Mouse (Mus musculus) forebrain, embryonic 13.5 days (tissue): ENCODE measurements around the gene Chil3. TPM values are rescaled to one million over a fixed set of nuclear protein-coding genes. Genes with fewer than 3 reads are reported as not detected.
"Not testable (repeated sequence)": the region's sequence is repeated elsewhere in the genome, so short reads cannot be mapped to it uniquely, and the experiment has no call there.

Experiments used
- ATAC-seq: fragments of 200-750 bp; cut with Nextera tagmentation; 2 replicates; pipeline ENCODE4 v1.8.0; 2017
- H3K27ac ChIP-seq: fragments of 300-500 bp; sonication (generic); 2 replicates; pipeline ENCODE4 v1.5.1; 2015; ENCODE audit warnings: inconsistent platforms, mild to moderate bottlenecking, moderate library complexity
- H3K27me3 ChIP-seq: fragments of 300-500 bp; sonication (generic); 2 replicates; pipeline ENCODE4 v1.6.1; 2015; ENCODE audit warnings: mild to moderate bottlenecking, inconsistent platforms
- H3K36me3 ChIP-seq: fragments of 300-500 bp; sonication (generic); 2 replicates; pipeline ENCODE4 v1.6.1; 2015; ENCODE audit warnings: mild to moderate bottlenecking, inconsistent platforms; ENCODE audit not compliant: poor library complexity, severe bottlenecking
- H3K4me1 ChIP-seq: fragments of 300-500 bp; sonication (generic); 2 replicates; pipeline ENCODE4 v1.6.1; 2015; ENCODE audit warnings: inconsistent platforms
- H3K4me2 ChIP-seq: fragments of 300-500 bp; sonication (generic); 2 replicates; pipeline ENCODE4 v1.6.1; 2015; ENCODE audit warnings: inconsistent platforms, mild to moderate bottlenecking, moderate library complexity
- H3K4me3 ChIP-seq: fragments of 300-500 bp; sonication (generic); 2 replicates; pipeline ENCODE4 v1.5.1; 2015; ENCODE audit warnings: mild to moderate bottlenecking, inconsistent platforms
- H3K9ac ChIP-seq: fragments of 300-500 bp; sonication (generic); 2 replicates; pipeline ENCODE4 v1.6.1; 2015; ENCODE audit warnings: mild to moderate bottlenecking, inconsistent platforms
- H3K9me3 ChIP-seq: fragments of 300-500 bp; sonication (generic); replicated peaks from 2 replicates; pipeline ENCODE4 v1.6.1; 2016; ENCODE audit warnings: inconsistent platforms
- WGBS: fragments of 180-500 bp; shearing (Covaris S2); methylation state at CpG from one replicate; pipeline ENCODE4 v1.1.7; 2015; 5-methylcytosine and 5-hydroxymethylcytosine counted together
- polyA plus RNA-seq: library from polyadenylated mRNA; unstranded; fragments of >200 nt; fragmentation: Nextera tagmentation; extraction: Ambion mirVana; gene quantifications from 2 replicates; pipeline ENCODE4 v1.2.1, GENCODE M21; 2015

The Chil3 gene
- polyA plus RNA-seq, result not detected in 2 replicates

DNA sequence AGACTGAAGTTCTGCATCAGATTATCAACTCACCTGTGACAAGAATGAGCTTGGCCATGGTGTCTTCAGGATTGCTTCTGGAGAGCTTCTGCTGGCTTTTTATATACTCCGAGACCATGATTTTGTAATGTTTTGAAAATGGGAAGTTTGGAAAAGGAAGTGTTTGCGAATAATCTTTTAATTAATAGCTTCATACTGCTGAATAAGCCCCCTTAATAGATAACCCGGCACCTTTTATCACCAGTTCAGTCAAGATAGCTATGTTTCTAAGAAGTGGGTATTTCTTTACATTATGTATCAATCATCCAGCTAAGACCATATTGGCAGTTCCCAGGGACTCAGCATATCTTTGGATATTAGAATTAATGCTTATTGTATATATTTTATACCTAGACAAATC is at the start of gene Chil3:
Chil3 (minus strand) TSS at position 101 of the 400 bp plus-strand sequence.
- no peak within 1 kb of the TSS for H3K9ac ChIP-seq
- H3K4me3 ChIP-seq, result no peak within 1 kb of the TSS
- WGBS, result 83% methylated on average over 3 of the region's 3 CpGs
- H3K4me1 ChIP-seq, result 0 out of 2 replicates have a peak, but pooled peaks cover 5% of the 10 kb centered on the region
- ATAC-seq, result no peak
- H3K27ac ChIP-seq, result no peak within 1 kb of the TSS
- H3K4me2 ChIP-seq, result no peak within 1 kb of the TSS
- no peaks in the 10 kb centered on the region for H3K27me3 ChIP-seq
- H3K36me3 ChIP-seq, result no peaks in the 10 kb centered on the region
- H3K9me3 ChIP-seq, result no peaks in the 10 kb centered on the region

DNA sequence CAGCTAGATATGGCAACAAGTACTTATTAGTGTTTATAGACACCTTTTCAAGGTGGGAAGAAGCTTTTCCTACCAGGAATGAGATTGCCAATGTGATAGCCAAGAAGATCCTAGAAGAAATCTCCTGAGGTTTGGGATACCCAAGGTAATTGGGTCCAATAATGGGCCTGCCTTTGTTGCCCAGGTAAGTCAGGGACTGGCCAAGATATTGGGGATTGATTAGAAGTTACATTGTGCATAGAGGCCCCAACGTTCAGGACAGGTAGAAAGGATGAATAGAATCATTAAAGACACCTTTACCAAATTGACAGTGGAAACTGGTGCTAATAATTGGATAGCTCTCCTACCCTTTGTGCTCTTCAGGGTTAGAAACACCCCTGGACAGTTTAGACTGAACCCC is 30.7 kb upstream of the Chil3 start:
- not testable (repeated sequence) for H3K36me3 ChIP-seq, H3K4me2 ChIP-seq, H3K4me3 ChIP-seq, H3K9ac ChIP-seq, H3K27me3 ChIP-seq, H3K4me1 ChIP-seq, H3K27ac ChIP-seq, ATAC-seq
- WGBS, result 58% methylated on average over 1 of the region's 1 CpGs
- H3K9me3 ChIP-seq, result peaks cover 10% of the 10 kb centered on the region

DNA sequence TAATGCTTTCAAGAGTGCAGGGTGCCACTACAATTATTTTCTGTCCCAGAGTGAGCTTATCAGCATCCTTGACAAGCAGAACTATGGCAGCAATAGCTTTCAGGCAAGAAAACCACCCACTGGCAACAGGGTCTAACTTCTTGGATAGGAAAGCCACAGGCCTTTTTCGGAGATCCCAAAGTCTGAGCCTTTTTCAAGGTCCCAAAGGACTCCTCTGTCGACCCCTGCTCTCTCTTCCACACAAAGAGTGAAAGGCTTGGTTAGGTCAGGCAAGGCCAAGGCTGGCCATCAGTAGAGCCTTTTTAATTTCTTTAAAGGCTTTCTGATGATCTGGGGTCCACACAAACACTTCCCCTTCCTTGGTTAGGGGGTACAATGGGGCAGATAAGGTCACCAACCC is 29.9 kb upstream of the Chil3 start:
- H3K9ac ChIP-seq, H3K27me3 ChIP-seq, H3K27ac ChIP-seq, H3K4me3 ChIP-seq, ATAC-seq, H3K4me1 ChIP-seq, H3K4me2 ChIP-seq, H3K36me3 ChIP-seq: not testable (repeated sequence)
- peaks cover 10% of the 10 kb centered on the region for H3K9me3 ChIP-seq
- 83% methylated on average over 2 of the region's 2 CpGs for WGBS

DNA sequence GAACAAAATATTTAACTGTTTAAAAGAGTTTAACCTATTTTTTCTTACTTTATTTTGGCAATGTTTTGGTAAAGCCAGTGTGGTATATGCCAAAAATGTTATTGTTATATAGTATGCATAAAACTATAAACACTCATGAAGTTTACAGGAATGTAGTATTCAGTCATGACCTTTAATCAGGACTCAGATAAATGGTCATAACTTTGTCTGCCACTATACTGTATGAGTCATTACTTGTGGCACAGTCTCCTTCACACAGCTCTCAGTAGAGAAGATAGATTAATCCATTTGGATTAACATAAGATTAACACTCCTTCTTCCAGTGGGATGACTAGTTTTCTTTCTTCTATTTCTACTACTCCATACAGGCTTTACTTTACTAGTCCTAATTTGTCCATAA is 28.9 kb upstream of the Chil3 start:
- H3K27ac ChIP-seq, result no peak overlapping the region
- no peaks in the 10 kb centered on the region for H3K4me1 ChIP-seq
- H3K27me3 ChIP-seq, result no peaks in the 10 kb centered on the region
- no peaks in the 10 kb centered on the region for H3K36me3 ChIP-seq
- no peak for ATAC-seq
- no peak overlapping the region for H3K9ac ChIP-seq
- H3K9me3 ChIP-seq, result peaks cover 10% of the 10 kb centered on the region
- no peak overlapping the region for H3K4me2 ChIP-seq
- no peak overlapping the region for H3K4me3 ChIP-seq

DNA sequence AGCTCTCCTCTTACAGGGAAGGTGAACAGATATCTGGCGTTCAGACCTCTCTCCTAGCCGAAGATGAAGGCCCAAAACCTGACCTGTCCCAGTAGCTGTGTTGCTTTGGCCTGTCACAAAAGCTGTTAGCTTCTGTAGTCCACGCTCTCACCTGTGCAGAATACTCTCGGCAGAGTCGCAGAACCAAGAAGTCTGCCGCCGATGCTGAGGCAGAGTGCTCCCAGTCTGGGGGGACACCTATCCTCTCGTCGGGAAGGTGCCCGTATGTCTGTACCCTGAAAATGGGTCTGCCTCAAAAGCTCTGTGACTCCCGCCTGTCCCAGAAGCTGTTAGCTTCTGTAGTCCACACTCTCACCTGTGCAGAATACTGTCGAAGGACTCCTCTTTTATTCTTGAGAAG is 28.1 kb upstream of the Chil3 start:
- no peak overlapping the region for H3K27ac ChIP-seq
- no peaks in the 10 kb centered on the region for H3K4me1 ChIP-seq
- H3K9ac ChIP-seq, result no peak overlapping the region
- H3K9me3 ChIP-seq, result peaks cover 10% of the 10 kb centered on the region
- H3K27me3 ChIP-seq, result no peaks in the 10 kb centered on the region
- no peaks in the 10 kb centered on the region for H3K36me3 ChIP-seq
- no peak overlapping the region for H3K4me3 ChIP-seq
- H3K4me2 ChIP-seq, result no peak overlapping the region
- 93% methylated on average over 12 of the region's 12 CpGs for WGBS
- ATAC-seq, result no peak

DNA sequence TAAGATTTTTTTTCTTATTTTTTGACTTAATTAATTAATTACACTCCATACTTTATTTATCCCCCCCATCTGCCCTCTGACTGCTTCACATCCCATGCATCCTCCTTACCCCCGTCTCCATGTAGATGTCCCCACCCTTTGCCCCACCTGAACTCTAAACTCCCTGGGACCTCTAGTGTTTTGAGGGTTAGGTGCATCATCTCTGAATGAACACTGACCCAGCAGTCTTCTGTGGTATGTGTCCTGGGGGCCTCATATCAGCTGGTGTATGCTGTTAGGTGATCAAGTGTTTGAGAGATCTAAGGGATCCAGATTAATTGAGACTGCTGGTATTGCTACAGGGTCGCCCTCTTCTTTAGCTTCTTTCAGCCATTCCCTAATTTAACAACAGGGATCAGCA is 20.6 kb upstream of the Chil3 start:
- no peak overlapping the region for H3K9ac ChIP-seq
- H3K36me3 ChIP-seq, result no peaks in the 10 kb centered on the region
- no peak overlapping the region for H3K27ac ChIP-seq
- H3K4me1 ChIP-seq, result no peaks in the 10 kb centered on the region
- no peak for ATAC-seq
- no peak overlapping the region for H3K4me3 ChIP-seq
- H3K9me3 ChIP-seq, result peaks cover 9% of the 10 kb centered on the region
- no peak overlapping the region for H3K4me2 ChIP-seq
- no peaks in the 10 kb centered on the region for H3K27me3 ChIP-seq
- 82% methylated on average over 2 of the region's 2 CpGs for WGBS

DNA sequence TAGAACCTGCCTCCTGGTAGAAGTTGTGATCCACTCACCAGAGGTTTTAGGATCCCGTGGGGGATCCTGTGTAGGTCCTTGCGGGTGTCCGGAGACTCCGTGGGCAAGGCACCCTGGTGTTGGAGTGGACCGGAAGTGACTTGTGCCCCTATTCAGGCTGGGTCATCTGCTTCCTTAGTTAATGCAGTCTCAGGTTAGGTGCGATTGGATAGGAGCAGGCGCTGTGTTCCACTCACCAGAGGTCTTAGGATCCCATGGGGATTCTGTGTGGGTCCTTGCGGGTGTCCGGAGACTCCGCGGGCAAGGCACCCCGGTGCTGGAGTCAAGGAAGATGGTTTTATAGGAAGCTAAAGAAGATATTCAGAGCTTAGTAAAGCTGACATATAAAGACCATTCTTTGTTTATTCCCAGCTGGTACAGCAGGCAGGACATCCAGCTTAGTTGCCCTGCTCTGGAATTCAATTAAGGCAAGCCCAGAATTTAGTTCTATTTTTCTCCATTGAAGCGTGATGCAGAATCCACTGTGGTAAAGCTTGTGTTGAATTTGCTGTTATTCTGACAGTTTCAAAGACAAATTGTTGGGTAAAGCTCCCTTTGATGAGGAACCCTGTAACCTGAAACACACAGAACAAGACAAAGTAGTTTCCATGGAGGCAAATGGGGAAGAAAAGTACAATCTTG is 10.3 kb upstream of the Chil3 start:
- peak; percentile 61; the same call in 1 of the 2 replicates for ATAC-seq
- no peak overlapping the region for H3K9ac ChIP-seq
- no peak overlapping the region for H3K4me3 ChIP-seq
- no peak overlapping the region for H3K4me2 ChIP-seq
- WGBS, result 56% methylated on average over 13 of the region's 13 CpGs
- H3K9me3 ChIP-seq, result 0 out of 2 replicates have a peak, but pooled peaks cover 7% of the 10 kb centered on the region
- no peaks in the 10 kb centered on the region for H3K36me3 ChIP-seq
- H3K4me1 ChIP-seq, result peaks cover 9% of the 10 kb centered on the region
- H3K27ac ChIP-seq, result no peak overlapping the region
- no peaks in the 10 kb centered on the region for H3K27me3 ChIP-seq

GRCm38 (mm10) chr3:106174971-106175370 is 7.6 kb upstream of the Chil3 start:
- H3K27ac ChIP-seq, ATAC-seq, H3K9ac ChIP-seq, H3K9me3 ChIP-seq, H3K36me3 ChIP-seq, H3K4me3 ChIP-seq, H3K27me3 ChIP-seq, H3K4me2 ChIP-seq: not testable (repeated sequence)
- 58% methylated on average over 2 of the region's 2 CpGs for whole genome bisulfite sequencing
- H3K4me1 ChIP-seq, result peaks cover 14% of the 10 kb centered on the region

- H3K9me3 ChIP-seq, ATAC-seq, H3K4me3 ChIP-seq, H3K4me2 ChIP-seq, H3K9ac ChIP-seq, H3K36me3 ChIP-seq, H3K4me1 ChIP-seq, H3K27ac ChIP-seq, H3K27me3 ChIP-seq: not testable (repeated sequence)
- whole genome bisulfite sequencing, result 86% methylated on average over 2 of the region's 2 CpGs
Observed at GRCm38 (mm10) chr3:106172506-106172905, 5.1 kb upstream of the Chil3 start.

- Histone ChIP-seq H3K4me3 (no peak overlapping the region), H3K4me1 (0 out of 2 replicates have a peak, but pooled peaks cover 5% of the 10 kb centered on the region), H3K27me3 (no peaks in the 10 kb centered on the region), H3K36me3 (no peaks in the 10 kb centered on the region), H3K9ac (no peak overlapping the region), H3K4me2 (no peak overlapping the region), H3K27ac (no peak overlapping the region), H3K9me3 (no peaks in the 10 kb centered on the region)
- WGBS, result 87% methylated on average over 1 of the region's 1 CpGs
- peak; percentile 3; the same call in 1 of the 2 replicates for ATAC-seq
Observed at GRCm38 (mm10) chr3:106171135-106171731, 3.9 kb upstream of the Chil3 start.

- Histone ChIP-seq H3K9ac (no peak overlapping the region), H3K4me1 (0 out of 2 replicates have a peak, but pooled peaks cover 5% of the 10 kb centered on the region), H3K4me3 (no peak overlapping the region), H3K36me3 (no peaks in the 10 kb centered on the region), H3K27me3 (no peaks in the 10 kb centered on the region), H3K4me2 (no peak overlapping the region), H3K9me3 (no peaks in the 10 kb centered on the region), H3K27ac (no peak overlapping the region)
- peak; percentile 65; the same call in 1 of the 2 replicates for ATAC-seq
- 73% methylated on average over 1 of the region's 1 CpGs for WGBS
Observed at GRCm38 (mm10) chr3:106170522-106171053, 3.2 kb upstream of the Chil3 start.

DNA sequence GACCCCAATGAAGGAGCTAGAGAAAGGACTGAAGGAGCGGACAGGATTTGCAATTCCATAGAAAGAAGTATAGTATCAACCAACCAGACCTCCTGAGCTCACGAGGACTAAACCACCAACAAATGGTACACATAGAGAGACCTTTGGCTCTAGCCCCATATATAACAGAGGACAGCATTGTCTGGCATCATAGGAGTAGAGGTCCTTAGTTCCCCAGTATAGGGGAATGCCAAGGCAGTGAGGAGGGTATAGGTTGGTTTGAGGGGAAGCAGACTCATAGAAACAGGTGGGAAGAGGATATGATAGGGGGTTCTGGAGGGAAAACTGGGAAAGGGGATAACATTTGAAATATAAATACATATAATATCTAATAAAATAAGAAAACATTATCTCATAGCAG is 13.0 kb downstream of the Chil3 start:
- Histone ChIP-seq H3K9ac (no peak overlapping the region), H3K4me1 (no peaks in the 10 kb centered on the region), H3K9me3 (no peaks in the 10 kb centered on the region), H3K36me3 (no peaks in the 10 kb centered on the region), H3K27ac (no peak overlapping the region), H3K4me2 (no peak overlapping the region), H3K4me3 (no peak overlapping the region), H3K27me3 (no peaks in the 10 kb centered on the region)
- no peak for ATAC-seq
- 88% methylated on average over 2 of the region's 2 CpGs for WGBS
